Mouse (Mus musculus) spleen, adult 18-20 months (tissue): ENCODE results near the gene Ms4a14.
"Not testable (repeated sequence)": the region's sequence is repeated elsewhere in the genome, so short reads cannot be mapped to it uniquely, and the experiment has no call there.

Source experiments
- DNase-seq, 2 experiments: peaks; one replicate each; pipeline ENCODE4 v3.0.0; 2022; ENCODE audit warnings: mixed read lengths in 2 of 2

Ms4a14 gene

DNA sequence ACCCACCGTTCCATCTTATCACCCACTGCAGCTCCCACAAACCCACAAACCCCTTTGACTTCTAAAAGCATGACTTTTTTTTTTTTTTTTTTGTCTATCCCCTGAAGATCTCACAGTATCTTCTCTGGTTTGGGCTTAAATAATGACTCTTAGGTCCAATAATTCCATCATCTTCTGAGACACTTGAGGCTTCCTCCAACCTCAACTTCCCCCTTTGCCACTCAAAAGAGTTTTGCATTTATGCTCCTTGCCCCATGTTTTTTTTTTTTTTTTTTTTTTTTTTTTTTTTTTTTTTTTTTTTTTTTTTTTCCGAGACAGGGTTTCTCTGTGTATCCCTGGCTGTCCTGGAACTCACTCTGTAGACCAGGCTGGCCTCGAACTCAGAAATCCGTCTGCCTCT is 51.3 kb downstream of the Ms4a14 start:
- DNase-seq = not testable (repeated sequence)

DNA sequence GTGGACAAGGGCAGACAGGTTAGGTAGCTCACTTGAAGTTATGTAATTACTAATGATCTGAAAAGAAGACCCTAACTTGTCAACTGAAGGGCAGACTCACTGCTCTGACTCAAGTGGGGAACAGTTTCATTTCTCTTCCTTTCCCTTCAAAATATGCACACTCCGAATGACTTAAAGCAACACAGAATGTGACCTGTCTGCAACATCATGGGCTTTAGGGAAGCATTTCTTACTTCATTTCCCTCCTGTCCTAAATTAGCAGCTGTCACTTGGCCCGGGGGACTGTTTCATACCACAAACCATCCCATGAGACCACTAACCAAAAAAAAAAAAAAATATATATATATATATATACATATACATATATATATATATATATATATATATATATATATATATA is 52.7 kb downstream of the Ms4a14 start:
- DNase-seq = no peak
